Mouse (Mus musculus): Measurements from ENCODE around the gene Ly6g6d. TPM values are rescaled to one million over a fixed set of nuclear protein-coding genes. Genes with fewer than 3 reads are reported as not detected.

Ly6g6d gene
- total RNA-seq, 2 experiments from 2014 or later = 1.2 to 2.6 TPM

DNA sequence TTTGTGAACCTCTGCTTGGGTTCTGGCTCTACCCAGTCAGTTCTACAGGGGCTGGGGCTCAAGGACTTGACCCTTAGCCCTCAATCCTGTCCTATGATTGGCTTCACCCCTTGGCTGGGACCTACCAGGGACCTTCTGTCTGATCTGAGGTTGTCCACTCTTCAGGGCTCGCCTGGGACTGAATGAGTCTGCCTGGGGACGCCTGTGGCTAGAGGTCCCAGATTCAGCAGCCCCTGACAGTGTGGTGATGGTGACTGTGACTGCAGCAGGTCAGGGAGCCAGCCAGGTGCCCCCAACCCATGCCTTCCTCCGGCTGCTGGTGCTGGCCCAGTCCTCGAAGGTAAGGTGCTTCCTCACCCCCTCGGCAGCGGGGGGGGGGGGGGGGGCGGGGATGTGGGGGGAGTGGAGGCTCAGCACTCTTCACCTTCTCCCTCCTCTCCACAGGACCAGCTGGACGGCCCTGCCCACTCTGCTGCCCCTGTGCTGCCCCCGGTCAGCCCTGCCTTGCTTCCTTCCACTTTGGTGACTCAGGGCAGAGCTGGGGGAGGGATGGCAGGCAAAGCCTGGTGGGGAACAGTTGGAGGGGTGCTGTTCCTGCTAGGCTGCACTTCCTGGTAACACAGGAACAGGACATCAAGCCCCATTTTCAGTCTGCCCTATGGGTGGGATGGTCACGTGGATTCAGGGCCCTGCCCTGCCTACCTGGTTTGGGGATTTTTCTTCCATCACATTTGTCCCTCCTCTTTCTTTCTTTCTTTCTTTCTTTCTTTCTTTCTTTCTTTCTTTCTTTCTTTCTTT, 53.0 kb downstream of the Ly6g6d start:
- DNase-seq (ENCODE audit: low spot score in 2 of 2) = no peak

- DNase-seq (ENCODE audit: low spot score in 2 of 2) = no peak
These were observed 53.6 kb downstream of the Ly6g6d start for GRCm38 (mm10) chr17:35024261-35024660.

- no peak for DNase-seq (ENCODE audit: low spot score in 2 of 2)
These were observed 54.1 kb downstream of the Ly6g6d start for GRCm38 (mm10) chr17:35023756-35024155.

DNA sequence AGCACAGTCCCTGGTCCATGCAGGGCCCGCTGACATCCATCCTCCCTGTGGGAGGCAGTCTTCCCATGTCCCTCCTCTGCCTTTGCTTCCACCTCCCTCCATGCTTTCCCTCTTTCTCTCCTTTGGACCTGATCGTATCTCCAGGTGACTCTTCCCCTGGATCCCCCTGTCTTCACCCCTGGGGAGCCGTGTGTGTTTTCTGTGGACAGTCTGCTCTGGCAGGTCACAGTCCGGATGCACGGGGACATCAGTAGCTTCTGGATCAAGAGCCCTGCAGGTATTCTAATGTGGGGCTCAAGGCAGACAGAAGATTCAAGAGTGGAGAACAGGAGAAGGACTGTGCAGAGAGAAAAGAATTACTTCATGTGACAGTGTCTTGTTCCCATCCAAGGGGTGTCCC, 54.6 kb downstream of the Ly6g6d start:
- no peak for DNase-seq (ENCODE audit: low spot score in 2 of 2)

- no peak for DNase-seq (ENCODE audit: low spot score in 2 of 2)
These were observed 55.3 kb downstream of the Ly6g6d start for GRCm38 (mm10) chr17:35022541-35023060.

- DNase-seq (ENCODE audit: low spot score in 2 of 2) = no peak
These were observed 55.9 kb downstream of the Ly6g6d start for GRCm38 (mm10) chr17:35021842-35022477.

Other genes starting within 250 kb of the Ly6g6d start
- gene Stk19, start 241.1 kb downstream of the Ly6g6d start, total RNA-seq (2021) = 10 to 100 TPM; 59.6 to 62.9 TPM
- 10 to 100 TPM; 35.9 to 39.3 TPM for gene Dxo, start 241.0 kb downstream of the Ly6g6d start, total RNA-seq (2021)
- 10 to 100 TPM; 70.8 to 76.4 TPM for gene Skiv2l, start 227.9 kb downstream of the Ly6g6d start, total RNA-seq (2021)
- 10 to 100 TPM; 29.6 to 30.9 TPM for gene Nelfe, start 227.7 kb downstream of the Ly6g6d start, total RNA-seq (2021)
- gene Cfb, start 215.5 kb downstream of the Ly6g6d start, total RNA-seq (2021) = under 1 TPM in 1 of 2 experiments, not detected in 1; 0.23 TPM
- gene Zbtb12, start 198.6 kb downstream of the Ly6g6d start, total RNA-seq (2021) = 1 to 10 TPM; 6.4 to 8.1 TPM
- gene Gm20547, start 196.0 kb downstream of the Ly6g6d start, total RNA-seq (2021) = not detected
- 1 to 10 TPM; 2.0 to 3.7 TPM for gene C2, start 179.8 kb downstream of the Ly6g6d start, total RNA-seq (2021)
- gene Ehmt2, start 179.6 kb downstream of the Ly6g6d start, total RNA-seq (2021) = 100 to 1,000 TPM; 168 to 173 TPM
- gene Slc44a4, start 163.6 kb downstream of the Ly6g6d start, total RNA-seq (2021) = under 1 TPM; 0.18 to 0.38 TPM
- 10 to 100 TPM; 31.9 to 32.9 TPM for gene Neu1, start 146.8 kb downstream of the Ly6g6d start, total RNA-seq (2021)
- 10 to 100 TPM; 12.5 TPM for gene Hspa1b, start 118.8 kb downstream of the Ly6g6d start, total RNA-seq (2021)
- not detected for gene Gm20481, start 108.2 kb downstream of the Ly6g6d start, total RNA-seq (2021)
- gene Hspa1a, start 105.9 kb downstream of the Ly6g6d start, total RNA-seq (2021) = 10 to 100 TPM; 12.4 to 13.1 TPM
- under 1 TPM; 0.38 to 0.44 TPM for gene Hspa1l, start 105.4 kb downstream of the Ly6g6d start, total RNA-seq (2021)
- 10 to 100 TPM; 19.4 to 25.0 TPM for gene Lsm2, start 96.2 kb downstream of the Ly6g6d start, total RNA-seq (2021)
- gene Vars, start 77.1 kb downstream of the Ly6g6d start, total RNA-seq (2021) = 10 to 100 TPM; 52.9 to 55.9 TPM
- gene Vwa7, start 61.5 kb downstream of the Ly6g6d start, total RNA-seq (2021) = under 1 TPM; 0.14 to 0.21 TPM
- 1 to 10 TPM; 1.8 to 2.6 TPM for gene Sapcd1, start 50.0 kb downstream of the Ly6g6d start, total RNA-seq (2021)
- gene Msh5, start 31.3 kb downstream of the Ly6g6d start, total RNA-seq (2021) = 1 to 10 TPM in 1 of 2 experiments, under 1 TPM in 1; 0.79 to 1.9 TPM
- 10 to 100 TPM; 11.7 to 14.8 TPM for gene Clic1, start 28.1 kb downstream of the Ly6g6d start, total RNA-seq (2021)
- 10 to 100 TPM; 26.4 to 33.1 TPM for gene Ddah2, start 19.0 kb downstream of the Ly6g6d start, total RNA-seq (2021)
- not detected for gene Ly6g6c, start 12.7 kb downstream of the Ly6g6d start, total RNA-seq (2021)
- gene Mpig6b, start 11.9 kb downstream of the Ly6g6d start, total RNA-seq (2021) = not detected
- 1 to 10 TPM; 1.6 to 1.8 TPM for gene Ly6g6e, start 1.2 kb downstream of the Ly6g6d start, total RNA-seq (2021)
- gene Ly6g6f, start 7.5 kb upstream of the Ly6g6d start, total RNA-seq (2021) = not detected
- gene Abhd16a, start 11.2 kb upstream of the Ly6g6d start, total RNA-seq (2021) = 10 to 100 TPM; 88.8 to 93.0 TPM
- not detected for gene Ly6g5c, start 30.2 kb upstream of the Ly6g6d start, total RNA-seq (2021)
- under 1 TPM; 0.67 to 0.74 TPM for gene Ly6g5b, start 37.4 kb upstream of the Ly6g6d start, total RNA-seq (2021)
- gene Gpank1, start 43.4 kb upstream of the Ly6g6d start, total RNA-seq (2021) = 10 to 100 TPM; 10.2 to 13.2 TPM
- gene Csnk2b, start 44.0 kb upstream of the Ly6g6d start, total RNA-seq (2021) = 100 to 1,000 TPM; 174 to 179 TPM
- gene D17H6S53E, start 48.3 kb upstream of the Ly6g6d start, total RNA-seq (2021) = 10 to 100 TPM; 20.8 to 26.1 TPM
- not detected for gene Apom, start 54.0 kb upstream of the Ly6g6d start, total RNA-seq (2021)
- 100 to 1,000 TPM; 289 TPM for gene Bag6, start 57.1 kb upstream of the Ly6g6d start, total RNA-seq (2021)
- 100 to 1,000 TPM; 305 to 314 TPM for gene Prrc2a, start 86.8 kb upstream of the Ly6g6d start, total RNA-seq (2021)
- gene Aif1, start 98.0 kb upstream of the Ly6g6d start, total RNA-seq (2021) = 10 to 100 TPM in 1 of 2 experiments, 1 to 10 TPM in 1; 9.9 to 10.4 TPM
- 10 to 100 TPM in 1 of 2 experiments, 1 to 10 TPM in 1; 8.2 to 12.1 TPM for gene Lst1, start 110.4 kb upstream of the Ly6g6d start, total RNA-seq (2021)
- gene Ltb, start 116.4 kb upstream of the Ly6g6d start, total RNA-seq (2021) = 1 to 10 TPM in 1 of 2 experiments, under 1 TPM in 1; 0.55 to 1.0 TPM
- under 1 TPM in 1 of 2 experiments, not detected in 1; 0.31 TPM for gene Tnf, start 123.9 kb upstream of the Ly6g6d start, total RNA-seq (2021)
- 1 to 10 TPM in 1 of 2 experiments, under 1 TPM in 1; 0.62 to 1.1 TPM for gene Lta, start 127.3 kb upstream of the Ly6g6d start, total RNA-seq (2021)
- gene Gm16181, start 142.8 kb upstream of the Ly6g6d start, total RNA-seq (2021) = not detected
- 100 to 1,000 TPM; 485 to 488 TPM for gene Atp6v1g2, start 155.6 kb upstream of the Ly6g6d start, total RNA-seq (2021)
- gene Nfkbil1, start 157.7 kb upstream of the Ly6g6d start, total RNA-seq (2021) = 10 to 100 TPM; 13.2 to 14.5 TPM
- 100 to 1,000 TPM; 234 to 244 TPM for gene Ddx39b, start 163.7 kb upstream of the Ly6g6d start, total RNA-seq (2021)
- 10 to 100 TPM; 14.5 to 14.8 TPM for gene H2-D1, start 184.7 kb upstream of the Ly6g6d start, total RNA-seq (2021)
- gene H2-Q1, start 242.3 kb upstream of the Ly6g6d start, total RNA-seq (2021) = under 1 TPM; 0.21 to 0.25 TPM

Measured in layer of hippocampus, postnatal 14 days (tissue).